Mouse (Mus musculus) liver, adult 2 months (tissue): Measurements from ENCODE around the gene Mdh2.

Source experiments
- CTCF ChIP-seq: fragments of 200-500 bp; IDR thresholded peaks from 2 replicates; pipeline ENCODE4 v1.5.1; 2011; ENCODE audit warnings: low read depth, low read length, control low read depth
- POLR2A ChIP-seq: fragments of 200-500 bp; IDR thresholded peaks from 2 replicates; pipeline ENCODE4 v1.6.1; 2011; ENCODE audit warnings: low read length, control low read depth; ENCODE audit not compliant: insufficient read depth; ENCODE audit errors: extremely low read depth

DNA sequence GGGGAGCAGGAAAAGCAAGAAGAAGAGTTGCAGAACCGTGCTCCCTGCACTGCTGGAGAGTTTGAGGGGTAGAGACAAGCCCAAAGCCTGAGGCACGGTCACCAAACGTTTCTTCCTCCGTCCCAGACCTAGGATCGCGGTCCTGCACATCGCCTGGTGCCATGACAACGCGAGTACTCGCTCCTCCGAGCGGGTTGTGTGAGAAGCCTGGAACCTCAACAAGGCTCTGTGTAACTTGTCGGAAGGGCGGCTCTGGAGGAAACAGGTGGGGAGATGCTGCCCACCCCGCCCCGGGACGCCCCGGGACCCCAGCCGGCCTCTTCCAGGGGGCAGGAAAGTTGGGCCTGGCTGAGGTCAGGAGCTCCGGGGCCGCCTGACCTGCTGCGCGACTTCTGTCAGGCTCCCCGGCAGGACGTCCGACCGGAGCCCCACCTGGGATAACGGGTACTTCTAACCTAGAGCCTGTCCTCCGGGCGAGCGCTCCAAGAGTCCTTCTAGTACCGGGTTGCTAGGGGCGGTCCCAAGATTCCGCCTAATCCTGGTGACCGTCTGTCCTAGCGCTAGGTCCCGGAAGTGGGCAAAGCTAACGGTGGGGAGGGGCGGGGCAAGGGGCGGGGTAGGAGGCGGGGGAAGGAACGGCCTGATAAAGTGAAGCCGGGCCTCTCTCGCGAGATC is 347 bp upstream of the Mdh2 start, which contains the start of gene Styxl1:
- TF ChIP-seq CTCF (no peak), POLR2A (0 out of 2 replicates have a peak, but pooled peaks have one; percentile 21)
